Mouse (Mus musculus) heart, postnatal 36 days (tissue): Measurements from ENCODE around the gene Hist1h4i. TPM values are rescaled to one million over a fixed set of nuclear protein-coding genes. Genes with fewer than 3 reads are reported as not detected.
"Not testable (repeated sequence)": the region's sequence is repeated elsewhere in the genome, so short reads cannot be mapped to it uniquely, and the experiment has no call there.

Experiments used
- DNase-seq, 2 experiments: peaks; one replicate each; pipeline ENCODE4 v3.0.0; 2021 to 2022
- intact Hi-C: fragments of 180-260 bp; cut with DNase I; formaldehyde crosslinking; loops from one replicate; pipeline ENCODE4 v1.15.1; 2025
- total RNA-seq, 2 experiments: library from RNA; stranded (reverse); gene quantifications; 2 replicates each; pipeline ENCODE4 v1.2.3; 2021

Gene Hist1h4i
- total RNA-seq, 2 experiments from 2014 or later: 15.8 to 18.6 TPM

- intact Hi-C loops: loop anchor here (2.0 to 10.0 kb wide), 8 partner anchors 215 to 1702 kb away; partner anchors contain the start of genes Hist1h1t, Hist1h2af, Hist1h2ai and Hist1h2bc
These were observed 1.2 kb downstream of the Hist1h4i start for GRCm38 (mm10) chr13:22039951-22040463.

GRCm38 (mm10) chr13:22039364-22039763 is 1.8 kb downstream of the Hist1h4i start:
- no peak for DNase-seq
- intact Hi-C loops: no loop called here

More at GRCm38 (mm10) chr13:22039951-22040463, 1.2 kb downstream of the Hist1h4i start:
- DNase-seq: no peak

- DNase-seq: no peak
- intact Hi-C loops: no loop called here
These were observed 3.7 kb downstream of the Hist1h4i start for GRCm38 (mm10) chr13:22037415-22037814.

- no peak for DNase-seq
- intact Hi-C loops: no loop called here
These were observed 4.2 kb downstream of the Hist1h4i start for GRCm38 (mm10) chr13:22036986-22037385.

GRCm38 (mm10) chr13:22036149-22036956 is 4.8 kb downstream of the Hist1h4i start:
- intact Hi-C loops: no loop called here
- no peak for DNase-seq

GRCm38 (mm10) chr13:22035267-22036148 is 5.7 kb downstream of the Hist1h4i start, which contains the start of the genes Hist1h2ah and Hist1h2bk:
Gene Hist1h2ah (minus strand): TSS chr13:22035568.
Gene Hist1h2bk (plus strand): TSS chr13:22035870.
- intact Hi-C loops: not testable (repeated sequence)
- DNase-seq: peak; percentile 75 to 78

- intact Hi-C loops: no loop called here
These were observed 6.5 kb downstream of the Hist1h4i start for GRCm38 (mm10) chr13:22034443-22035266.

GRCm38 (mm10) chr13:22033741-22034442 is 7.3 kb downstream of the Hist1h4i start:
- intact Hi-C loops: no loop called here
- no peak for DNase-seq

More at GRCm38 (mm10) chr13:22034443-22035266, 6.5 kb downstream of the Hist1h4i start:
- DNase-seq: no peak

- DNase-seq: no peak
- intact Hi-C loops: no loop called here
These were observed 10.7 kb downstream of the Hist1h4i start for GRCm38 (mm10) chr13:22030493-22030892.

GRCm38 (mm10) chr13:22029928-22030327 is 11.2 kb downstream of the Hist1h4i start:
- intact Hi-C loops: loop anchor here (1.0 to 10.0 kb wide), 3 partner anchors 56 to 318 kb away; no protein-coding TSS in a partner anchor
- no peak for DNase-seq

GRCm38 (mm10) chr13:22028673-22029460 is 12.3 kb downstream of the Hist1h4i start:
- intact Hi-C loops: loop anchor here (1.0 to 10.0 kb wide), 3 partner anchors 55 to 317 kb away; no protein-coding TSS in a partner anchor
- DNase-seq: peak; percentile 95 to 98

- intact Hi-C loops: loop anchor here (2.0 to 10.0 kb wide), 3 partner anchors 30 to 314 kb away; no protein-coding TSS in a partner anchor
- peak; percentile 86 to 93 for DNase-seq
These were observed 14.8 kb downstream of the Hist1h4i start for GRCm38 (mm10) chr13:22026058-22027031.

- peak; percentile 84 to 89 for DNase-seq
- intact Hi-C loops: loop anchor here (2.0 to 10.0 kb wide), 5 partner anchors 167 to 1497 kb away; no protein-coding TSS in a partner anchor
These were observed 18.9 kb downstream of the Hist1h4i start for GRCm38 (mm10) chr13:22022241-22022640.

- no peak for DNase-seq
- intact Hi-C loops: loop anchor here (2.0 to 10.0 kb wide), 4 partner anchors 81 to 1431 kb away; no protein-coding TSS in a partner anchor
These were observed 19.6 kb downstream of the Hist1h4i start for GRCm38 (mm10) chr13:22021581-22021980.

- peak; percentile 80 to 82 for DNase-seq
- intact Hi-C loops: loop anchor here (2.0 to 10.0 kb wide), 4 partner anchors 80 to 1431 kb away; no protein-coding TSS in a partner anchor
These were observed 20.2 kb downstream of the Hist1h4i start for GRCm38 (mm10) chr13:22020901-22021339.
